Comparison of ENCODE assay signal across 8 mouse cellular contexts in the genomic region with DNA sequence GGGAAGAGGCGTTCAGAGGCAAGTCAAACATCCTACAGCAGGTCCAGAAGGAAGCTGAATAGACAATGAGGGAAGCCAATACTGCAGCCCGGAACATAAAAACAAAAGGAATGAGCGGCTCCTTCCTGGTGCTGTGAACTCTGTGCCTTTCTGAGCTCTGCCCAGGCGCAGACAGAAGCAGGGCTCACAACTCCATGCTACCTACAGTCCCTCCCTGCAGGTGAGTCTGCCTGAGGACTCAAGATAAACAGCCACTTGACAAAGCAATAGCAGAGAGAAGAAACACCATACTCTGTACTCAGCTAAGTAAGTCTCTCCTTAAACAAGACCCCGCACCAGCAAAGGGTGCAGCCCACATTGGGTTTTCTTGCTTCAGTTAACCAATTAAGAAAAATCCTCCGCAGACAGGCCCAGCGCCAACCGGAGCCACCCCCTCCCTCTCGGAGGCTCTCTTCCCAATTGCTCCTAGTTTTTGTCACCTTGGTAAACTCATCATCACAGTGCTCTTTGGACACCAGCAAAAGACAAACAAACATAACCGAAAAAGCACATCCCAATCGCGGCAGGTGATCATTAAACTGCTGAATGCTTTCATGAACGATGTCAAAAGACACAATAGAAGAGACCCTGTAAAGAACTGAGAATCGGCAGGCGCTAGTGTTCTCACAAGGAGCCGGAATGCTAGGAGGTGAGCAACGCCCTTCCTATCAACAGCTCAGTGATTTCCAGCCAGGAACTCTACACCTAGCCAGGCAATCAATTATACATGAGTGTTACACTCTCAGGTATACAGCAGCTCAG. TPM values are rescaled to one million over a fixed set of nuclear protein-coding genes. Genes with fewer than 3 reads are reported as not detected.
A peak's percentile ranks its signal among the peaks of the same experiment; 100 is the strongest.
DNase-seq lines count a peak whose midpoint lies in the region; ATAC-seq and TF ChIP-seq lines count a peak whose summit lies in the region.

No protein-coding gene starts in this region.

- peaks cover 64% of the 10 kb centered on the region for H3K4me1 ChIP-seq in limb, embryonic 14.5 days (ENCODE audit: control insufficient read depth, insufficient read depth, low read length)

- H3K27me3 ChIP-seq in limb, embryonic 14.5 days (ENCODE audit: control insufficient read depth, insufficient read depth, low read length) = no peaks in the 10 kb centered on the region

- H3K4me3 ChIP-seq in limb, embryonic 14.5 days (replicated peaks; ENCODE audit: low read length) = no peak overlapping the region

- no peak overlapping the region for H3K27ac ChIP-seq in limb, embryonic 14.5 days (replicated peaks; ENCODE audit: low read depth, low read length)

- H3K4me2 ChIP-seq in limb, embryonic 14.5 days (replicated peaks; ENCODE audit: low read depth, low read length, severe bottlenecking) = 0 out of 2 replicates have a peak overlapping the region, but pooled peaks have one; percentile 15

- no peak for ATAC-seq in limb, embryonic 14.5 days (ENCODE audit: low FRiP score, low read depth)

- WGBS in limb, embryonic 14.5 days = 20% methylated on average over 17 of the region's 17 CpGs

- no peaks in the 10 kb centered on the region for H3K36me3 ChIP-seq in limb, embryonic 14.5 days (ENCODE audit: control insufficient read depth, insufficient read depth, low read length)

- no peaks in the 10 kb centered on the region for H3K9me3 ChIP-seq in limb, embryonic 14.5 days (ENCODE audit: control insufficient read depth, low read length)

- no peak overlapping the region for H3K9ac ChIP-seq in limb, embryonic 14.5 days (ENCODE audit: low read depth, low read length, severe bottlenecking)

- DNase-seq in cerebellum, postnatal 14 days = peak; percentile 59
- DNase-seq in cerebellum, postnatal 36 days = no peak
- DNase-seq in right cerebral cortex, postnatal 4 days = peak; percentile 26
- DNase-seq in right cerebral cortex, postnatal 36 days (ENCODE audit: low spot score in 2 of 2) = no peak
- DNase-seq in limb, embryonic 14.5 days (ENCODE audit: low spot score) = no peak
- DNase-seq in B cell, adult 2 months = no peak
- no peak for DNase-seq in gastrocnemius, adult 8-10 months (ENCODE audit: low spot score in 2 of 2)
- DNase-seq in layer of hippocampus, postnatal 25 days (ENCODE audit: extremely low spot score in 1 of 2, low spot score in 1 of 2) = no peak

- no peak for TF ChIP-seq POLR2A in limb, embryonic 14.5 days (IDR thresholded peaks at IDR 0.05; ENCODE audit: borderline replicate concordance, extremely low read depth, insufficient read depth, insufficient read length)

RNA-seq across cellular contexts. Expression of gene Sgms1, which starts 45.4 kb away (rescaled TPM):
- 20.4 and 20.8 TPM in 2 replicates for polyA plus RNA-seq in limb, embryonic 14.5 days (2012; rRNA removed)
- polyA plus RNA-seq in limb, embryonic 14.5 days (2014; fragmentation: Nextera tagmentation; extraction: Ambion mirVana) = 33.9 and 36.8 TPM in 2 replicates
- 10 to 100 TPM; 57.6 to 68.1 (median 61.3) TPM for total RNA-seq in gastrocnemius, adult 8-10 months (2022)
- 10 to 100 TPM; 37.0 to 45.7 TPM for total RNA-seq in layer of hippocampus, postnatal 25 days (2021)

Comparison
In these comparisons a context has a peak if more than half of its experiments do, and no peak if none do; other contexts are left out.
1. DNase-seq: peak in cerebellum, postnatal 14 days (2 of 2) and right cerebral cortex, postnatal 4 days (single experiment); none in cerebellum, postnatal 36 days (0 of 2), right cerebral cortex, postnatal 36 days (0 of 2), limb, embryonic 14.5 days (single experiment), B cell, adult 2 months (0 of 2), gastrocnemius, adult 8-10 months (0 of 2) and layer of hippocampus, postnatal 25 days (0 of 2).